ENCODE assay signal across 8 mouse cellular contexts in genomic region chr14:31132031-31132430, GRCm38 (mm10). TPM values are rescaled to one million over a fixed set of nuclear protein-coding genes. Genes with fewer than 3 reads are reported as not detected.
A peak's percentile ranks its signal among the peaks of the same experiment; 100 is the strongest.
DNase-seq lines count a peak whose midpoint lies in the region; ATAC-seq and TF ChIP-seq lines count a peak whose summit lies in the region.

No protein-coding gene starts in this region.

- H3K9me3 ChIP-seq in embryonic facial prominence, embryonic 13.5 days = no peaks in the 10 kb centered on the region
- no peaks in the 10 kb centered on the region for H3K9me3 ChIP-seq in intestine, postnatal 0 days (ENCODE audit: control insufficient read depth)
- no peaks in the 10 kb centered on the region for H3K9me3 ChIP-seq in stomach, embryonic 15.5 days

- H3K4me2 ChIP-seq in embryonic facial prominence, embryonic 13.5 days = peak overlapping the region; percentile 84
- peak overlapping the region; percentile 96 for H3K4me2 ChIP-seq in intestine, postnatal 0 days (replicated peaks; ENCODE audit: low read depth)
- H3K4me2 ChIP-seq in stomach, embryonic 15.5 days = peak overlapping the region; percentile 75

- ATAC-seq in embryonic facial prominence, embryonic 13.5 days (ENCODE audit: insufficient number of reproducible peaks, insufficient read depth, low FRiP score, low TSS enrichment, low read depth) = no peak
- ATAC-seq in intestine, postnatal 0 days = no peak
- no peak for ATAC-seq in stomach, embryonic 15.5 days (ENCODE audit: insufficient read depth, low FRiP score, low read depth)

- peaks cover 52% of the 10 kb centered on the region for H3K4me1 ChIP-seq in embryonic facial prominence, embryonic 13.5 days
- peaks cover 14% of the 10 kb centered on the region for H3K4me1 ChIP-seq in intestine, postnatal 0 days (replicated peaks; ENCODE audit: control insufficient read depth, insufficient read depth, low read length)
- peaks cover 47% of the 10 kb centered on the region for H3K4me1 ChIP-seq in stomach, embryonic 15.5 days

- H3K9ac ChIP-seq in embryonic facial prominence, embryonic 13.5 days = peak overlapping the region; percentile 94
- no peak overlapping the region for H3K9ac ChIP-seq in intestine, postnatal 0 days (ENCODE audit: low read depth, low read length)
- H3K9ac ChIP-seq in stomach, embryonic 15.5 days = peak overlapping the region; percentile 94

- 12% methylated on average over 6 of the region's 6 CpGs for WGBS in embryonic facial prominence, embryonic 13.5 days
- WGBS in intestine, postnatal 0 days = 11% methylated on average over 6 of the region's 6 CpGs
- 7% methylated on average over 6 of the region's 6 CpGs for WGBS in stomach, embryonic 15.5 days

- intact Hi-C loops in gastrocnemius, adult 2 months (cut with DNase I) = loop anchor here (5.0 kb wide), 1 partner anchor 45 kb away; no protein-coding TSS in a partner anchor

- no peaks in the 10 kb centered on the region for H3K27me3 ChIP-seq in embryonic facial prominence, embryonic 13.5 days
- H3K27me3 ChIP-seq in intestine, postnatal 0 days (replicated peaks; ENCODE audit: control insufficient read depth, insufficient read depth, low read length) = no peaks in the 10 kb centered on the region
- H3K27me3 ChIP-seq in stomach, embryonic 15.5 days (replicated peaks) = no peaks in the 10 kb centered on the region

- no peak overlapping the region for H3K27ac ChIP-seq in gastrocnemius, adult 2 months
- H3K27ac ChIP-seq in embryonic facial prominence, embryonic 13.5 days = peak overlapping the region; percentile 89; the same call in 1 of the 2 replicates
- no peak overlapping the region for H3K27ac ChIP-seq in intestine, postnatal 0 days (ENCODE audit: low read depth, low read length)
- peak overlapping the region; percentile 89 for H3K27ac ChIP-seq in stomach, embryonic 15.5 days

- DNase-seq in gastrocnemius, postnatal 25 days = peak; percentile 6
- DNase-seq in gastrocnemius, adult 2 months = no peak
- peak; percentile 71 for DNase-seq in lung, postnatal 14 days
- DNase-seq in B cell, adult 2 months = no peak
- DNase-seq in urinary bladder, postnatal 10 days (ENCODE audit: low spot score) = no peak

- TF ChIP-seq CTCF in gastrocnemius, adult 2 months (IDR thresholded peaks at IDR 0.05) = no peak
- TF ChIP-seq CTCF in intestine, postnatal 0 days (IDR thresholded peaks at IDR 0.05; ENCODE audit: low read depth) = no peak

- H3K4me3 ChIP-seq in gastrocnemius, adult 2 months = no peak overlapping the region
- H3K4me3 ChIP-seq in embryonic facial prominence, embryonic 13.5 days = peak overlapping the region; percentile 96
- peak overlapping the region; percentile 64 for H3K4me3 ChIP-seq in intestine, postnatal 0 days (ENCODE audit: low read depth, low read length)
- peak overlapping the region; percentile 91 for H3K4me3 ChIP-seq in stomach, embryonic 15.5 days (replicated peaks)

- H3K36me3 ChIP-seq in embryonic facial prominence, embryonic 13.5 days = peaks cover 30% of the 10 kb centered on the region
- H3K36me3 ChIP-seq in intestine, postnatal 0 days (ENCODE audit: control insufficient read depth, insufficient read depth) = peaks cover 13% of the 10 kb centered on the region; the same call in 1 of the 2 replicates
- peaks cover 28% of the 10 kb centered on the region for H3K36me3 ChIP-seq in stomach, embryonic 15.5 days

RNA-seq across cellular contexts. Expression of gene Nt5dc2, which starts 1.2 kb away (rescaled TPM):
- 1 to 10 TPM; 2.6 to 4.1 TPM for total RNA-seq in gastrocnemius, postnatal 25 days (2021)
- 1 to 10 TPM; 1.2 to 1.7 TPM for total RNA-seq in gastrocnemius, adult 2 months (2021)
- polyA plus RNA-seq in embryonic facial prominence, embryonic 13.5 days (2015; fragmentation: Nextera tagmentation; extraction: Ambion mirVana) = 298 and 330 TPM in 2 replicates
- polyA plus RNA-seq in intestine, postnatal 0 days (2015; fragmentation: Nextera tagmentation; extraction: Ambion mirVana) = 31.2 and 34.9 TPM in 2 replicates
- 367 and 372 TPM in 2 replicates for polyA plus RNA-seq in stomach, embryonic 15.5 days (2015; fragmentation: Nextera tagmentation; extraction: Ambion mirVana)

RNA-seq across cellular contexts. Expression of gene Smim4, which starts 3.3 kb away (rescaled TPM):
- 10 to 100 TPM; 37.6 to 43.8 TPM for total RNA-seq in gastrocnemius, postnatal 25 days (2021)
- 10 to 100 TPM; 33.4 to 36.1 TPM for total RNA-seq in gastrocnemius, adult 2 months (2021)
- polyA plus RNA-seq in embryonic facial prominence, embryonic 13.5 days (2015; fragmentation: Nextera tagmentation; extraction: Ambion mirVana) = 72.6 and 80.7 TPM in 2 replicates
- 127 and 132 TPM in 2 replicates for polyA plus RNA-seq in intestine, postnatal 0 days (2015; fragmentation: Nextera tagmentation; extraction: Ambion mirVana)
- 70.9 and 77.2 TPM in 2 replicates for polyA plus RNA-seq in stomach, embryonic 15.5 days (2015; fragmentation: Nextera tagmentation; extraction: Ambion mirVana)

RNA-seq across cellular contexts. Expression of gene Stab1, which starts 36.4 kb away (rescaled TPM):
- 10 to 100 TPM; 15.8 to 26.6 TPM for total RNA-seq in gastrocnemius, postnatal 25 days (2021)
- total RNA-seq in gastrocnemius, adult 2 months (2021) = 10 to 100 TPM; 14.0 to 16.5 TPM
- polyA plus RNA-seq in embryonic facial prominence, embryonic 13.5 days (2015; fragmentation: Nextera tagmentation; extraction: Ambion mirVana) = 27.5 and 34.5 TPM in 2 replicates
- 20.6 and 23.1 TPM in 2 replicates for polyA plus RNA-seq in intestine, postnatal 0 days (2015; fragmentation: Nextera tagmentation; extraction: Ambion mirVana)
- 35.0 and 38.5 TPM in 2 replicates for polyA plus RNA-seq in stomach, embryonic 15.5 days (2015; fragmentation: Nextera tagmentation; extraction: Ambion mirVana)

Comparison
In these comparisons a context has a peak if more than half of its experiments do, and no peak if none do; other contexts are left out.
1. DNase-seq: peak in gastrocnemius, postnatal 25 days (single experiment) and lung, postnatal 14 days (single experiment); none in gastrocnemius, adult 2 months (single experiment), B cell, adult 2 months (0 of 2) and urinary bladder, postnatal 10 days (single experiment).
2. H3K27ac ChIP-seq: peak in embryonic facial prominence, embryonic 13.5 days (single experiment) and stomach, embryonic 15.5 days (single experiment); none in gastrocnemius, adult 2 months (single experiment) and intestine, postnatal 0 days (single experiment).
3. Peak in every context shown above with its lines, with median percentiles within 50 percentile points of each other: H3K4me2 ChIP-seq.